Mouse (Mus musculus) right cerebral cortex, adult 18-20 months (tissue): ENCODE measurements around the gene Als2cr12.
"Not testable (repeated sequence)": the region's sequence is repeated elsewhere in the genome, so short reads cannot be mapped to it uniquely, and the experiment has no call there.

Experiments
- DNase-seq: peaks from one replicate; pipeline ENCODE4 v3.0.0; 2022; ENCODE audit warnings: mixed read lengths

Gene Als2cr12

DNA sequence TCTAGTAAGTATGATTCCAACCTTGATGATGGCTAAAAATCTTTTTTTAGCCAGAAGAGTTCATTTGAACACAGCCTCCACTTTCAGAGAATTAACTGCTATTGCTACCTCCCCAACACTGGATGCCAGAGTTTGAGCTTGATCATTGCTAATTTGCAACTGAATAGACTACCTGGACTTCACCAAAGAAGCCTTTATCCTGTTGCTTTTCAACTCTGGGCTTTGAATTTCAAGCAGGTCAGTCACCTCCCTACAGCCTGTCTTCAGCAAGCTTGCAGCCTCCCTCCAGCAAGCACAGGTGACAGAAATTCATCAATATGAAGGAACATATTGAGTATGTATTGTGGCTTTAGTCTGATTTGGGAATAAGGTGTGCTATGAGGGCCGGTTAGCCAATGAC, 6.4 kb downstream of the Als2cr12 start:
- no peak for DNase-seq

DNA sequence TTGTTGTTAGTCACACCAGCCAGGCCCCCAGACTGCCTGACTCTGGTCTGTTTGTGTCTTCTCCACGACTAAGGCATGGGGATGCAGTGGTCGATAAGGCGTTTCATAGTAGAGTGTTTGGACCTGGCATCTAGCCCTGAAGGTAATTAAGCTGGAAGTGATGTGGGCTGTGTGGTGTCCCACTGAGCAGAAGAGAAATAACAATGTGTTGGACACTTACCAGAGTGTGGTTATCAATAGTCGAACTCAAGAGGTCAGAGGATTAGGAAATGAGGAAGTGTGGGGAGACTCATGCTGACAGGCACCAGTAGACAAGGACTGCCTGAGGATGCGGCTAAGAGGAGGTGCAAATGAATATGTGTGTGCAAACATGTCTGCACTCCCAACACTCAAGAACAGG, 17.4 kb downstream of the Als2cr12 start:
- not testable (repeated sequence) for DNase-seq

- peak; percentile 9 for DNase-seq
Measured at GRCm38 (mm10) chr1:58677575-58677974, 18.2 kb downstream of the Als2cr12 start.

GRCm38 (mm10) chr1:58675011-58675410, 20.8 kb downstream of the Als2cr12 start:
- DNase-seq: no peak

GRCm38 (mm10) chr1:58672116-58672515, 23.7 kb downstream of the Als2cr12 start:
- no peak for DNase-seq

GRCm38 (mm10) chr1:58669635-58670034, 26.2 kb downstream of the Als2cr12 start:
- not testable (repeated sequence) for DNase-seq

DNA sequence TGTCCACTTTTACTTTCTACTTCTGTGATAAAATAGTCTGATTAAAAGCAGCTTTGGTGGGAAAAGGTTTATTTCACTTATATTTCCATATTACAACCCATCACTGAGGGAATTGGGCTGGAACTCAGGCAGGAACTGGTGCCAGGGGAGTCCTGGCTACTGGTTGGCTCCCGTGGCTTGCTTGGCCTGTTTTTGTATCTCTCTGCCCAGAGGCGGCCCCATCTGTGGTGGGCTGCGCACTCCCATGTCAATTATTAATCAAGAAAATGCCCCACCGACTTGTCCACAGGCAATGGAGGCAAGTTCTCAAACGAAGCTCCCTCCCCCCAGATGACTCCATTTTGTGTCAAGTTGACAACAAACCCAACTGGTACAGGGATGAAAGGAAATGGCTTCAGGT, 27.6 kb downstream of the Als2cr12 start:
- no peak for DNase-seq

GRCm38 (mm10) chr1:58663365-58663764, 32.4 kb downstream of the Als2cr12 start:
- not testable (repeated sequence) for DNase-seq

DNA sequence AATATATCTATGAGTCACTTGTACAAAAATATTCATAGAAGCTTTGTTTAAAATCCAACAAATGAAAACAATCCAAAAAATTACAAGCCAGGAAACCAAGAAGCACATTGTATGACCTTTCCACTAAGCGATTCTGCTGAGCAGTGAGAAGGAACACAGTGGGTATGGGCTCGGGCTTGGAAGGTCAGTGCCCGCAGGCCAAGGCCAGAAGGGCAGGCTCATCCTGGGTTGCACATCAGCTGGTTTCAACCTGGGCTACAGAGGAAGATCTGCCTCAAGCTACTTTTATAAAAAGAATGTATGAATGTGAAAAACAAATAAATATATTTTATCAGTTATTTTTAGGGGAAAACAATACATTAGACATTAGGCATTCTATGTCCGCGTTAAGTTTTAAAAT, 33.1 kb downstream of the Als2cr12 start:
- DNase-seq: not testable (repeated sequence)

GRCm38 (mm10) chr1:58652480-58653403, 43.0 kb downstream of the Als2cr12 start:
- DNase-seq: peak; percentile 30

GRCm38 (mm10) chr1:58651571-58652456, 44.0 kb downstream of the Als2cr12 start:
- not testable (repeated sequence) for DNase-seq

- not testable (repeated sequence) for DNase-seq
Measured at GRCm38 (mm10) chr1:58628847-58629246, 66.9 kb downstream of the Als2cr12 start.

GRCm38 (mm10) chr1:58621996-58622748, 73.6 kb downstream of the Als2cr12 start:
- peak; percentile 15 for DNase-seq

DNA sequence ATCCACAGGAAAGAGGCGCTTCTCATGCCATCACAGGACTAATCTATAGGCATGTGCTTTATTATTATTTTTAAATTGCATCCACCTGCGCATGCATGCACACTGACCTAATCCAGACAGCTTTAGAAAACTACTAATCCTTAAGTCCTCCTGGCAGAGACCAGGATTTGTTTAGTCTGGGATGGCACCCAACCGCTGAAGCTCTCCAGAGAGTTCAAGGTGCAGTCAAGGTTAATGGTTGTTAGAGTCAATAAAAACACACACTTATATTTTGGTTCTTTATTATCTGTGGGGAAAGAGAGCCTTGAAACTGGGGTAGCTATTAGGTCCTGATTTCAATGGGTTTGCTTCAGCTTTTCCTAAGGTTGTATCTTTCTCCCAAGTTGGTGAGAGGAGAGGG, 74.5 kb downstream of the Als2cr12 start:
- no peak for DNase-seq

GRCm38 (mm10) chr1:58618766-58619165, 77.0 kb downstream of the Als2cr12 start:
- no peak for DNase-seq

- no peak for DNase-seq
Measured at GRCm38 (mm10) chr1:58617978-58618668, 77.7 kb downstream of the Als2cr12 start.

DNA sequence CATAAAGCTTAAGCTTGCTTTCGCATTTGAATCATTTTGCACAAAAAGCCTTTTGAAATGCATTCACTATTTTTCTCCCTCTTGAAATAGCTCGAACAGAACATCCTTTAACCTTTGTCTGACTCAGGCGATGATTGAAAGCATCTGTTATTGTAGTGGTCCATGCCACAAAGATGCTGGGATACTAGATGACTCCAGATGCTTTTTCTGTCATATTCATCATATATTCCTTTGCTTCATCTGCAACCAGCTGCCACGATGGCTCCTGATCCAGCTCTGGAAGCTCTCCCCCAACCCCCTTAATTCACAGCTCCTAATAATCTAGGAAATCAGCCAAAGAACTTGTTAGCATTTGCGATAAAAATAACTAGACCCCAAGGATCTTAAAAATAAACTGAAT, 78.7 kb downstream of the Als2cr12 start:
- DNase-seq: no peak

GRCm38 (mm10) chr1:58616176-58616575, 79.6 kb downstream of the Als2cr12 start:
- no peak for DNase-seq

GRCm38 (mm10) chr1:58615146-58615545, 80.6 kb downstream of the Als2cr12 start:
- DNase-seq: no peak

DNA sequence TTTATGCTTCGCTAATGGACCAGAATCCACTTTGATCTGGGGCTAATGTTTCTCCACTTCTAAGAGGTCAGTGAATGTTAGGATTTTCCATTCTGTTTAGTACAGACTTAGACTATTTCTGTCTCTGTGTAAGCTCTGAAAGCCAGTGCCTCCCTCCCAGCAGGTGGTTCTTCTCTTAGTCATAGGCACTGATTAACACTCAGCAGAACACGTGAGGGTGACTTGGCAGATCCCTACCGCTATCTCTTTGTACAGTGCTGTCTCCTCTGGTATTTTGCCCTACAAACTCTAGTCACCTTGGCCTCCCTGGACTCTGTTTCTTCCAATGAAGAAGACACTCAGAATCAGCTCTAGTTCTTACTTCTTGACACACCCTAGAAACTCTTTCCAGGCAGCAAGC, 81.4 kb downstream of the Als2cr12 start:
- peak; percentile 70 for DNase-seq

- DNase-seq: no peak
Measured at GRCm38 (mm10) chr1:58613786-58614185, 82.0 kb downstream of the Als2cr12 start.

DNA sequence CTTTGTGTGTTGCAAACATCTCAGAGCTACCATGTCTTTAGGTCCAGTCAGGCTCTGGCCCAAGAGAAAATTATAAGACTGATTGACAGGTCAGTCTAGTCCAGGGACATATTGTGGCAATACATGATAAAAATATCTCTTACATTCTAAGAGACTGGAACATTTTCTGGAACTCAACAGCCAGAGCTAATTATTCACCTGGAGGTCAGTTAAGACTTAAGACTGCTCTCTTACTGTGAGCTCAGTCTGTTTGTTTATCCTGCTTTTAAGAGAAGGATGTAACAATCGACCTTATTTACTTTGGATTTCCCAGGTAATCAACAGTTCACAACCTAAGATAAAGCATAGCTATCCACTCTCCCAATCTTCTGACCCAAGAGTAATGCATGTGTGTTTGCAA, 85.2 kb downstream of the Als2cr12 start:
- no peak for DNase-seq
